Mouse (Mus musculus) neural tube, embryonic 15.5 days (tissue): ENCODE data around the gene Ranbp10. TPM values are rescaled to one million over a fixed set of nuclear protein-coding genes. Genes with fewer than 3 reads are reported as not detected.

ENCODE experiments used
- ATAC-seq: fragments of 200-750 bp; cut with Nextera tagmentation; 2 replicates; pipeline ENCODE4 v1.8.0; 2017; ENCODE audit warnings: mild to moderate bottlenecking, moderate TSS enrichment, moderate library complexity; ENCODE audit not compliant: low FRiP score
- H3K27ac ChIP-seq: fragments of 300-500 bp; sonication (generic); replicated peaks from 2 replicates; pipeline ENCODE4 v1.5.1; 2015; ENCODE audit warnings: mild to moderate bottlenecking, inconsistent platforms
- H3K27me3 ChIP-seq: fragments of 300-500 bp; sonication (generic); replicated peaks from 2 replicates; pipeline ENCODE4 v1.6.1; 2015; ENCODE audit warnings: inconsistent platforms
- H3K36me3 ChIP-seq: fragments of 300-500 bp; sonication (generic); 2 replicates; pipeline ENCODE4 v1.6.1; 2015; ENCODE audit warnings: inconsistent platforms
- H3K4me1 ChIP-seq: fragments of 300-500 bp; sonication (generic); 2 replicates; pipeline ENCODE4 v1.6.1; 2015; ENCODE audit warnings: inconsistent platforms
- H3K4me2 ChIP-seq: fragments of 300-500 bp; sonication (generic); 2 replicates; pipeline ENCODE4 v1.6.1; 2015; ENCODE audit warnings: inconsistent platforms, mild to moderate bottlenecking, moderate library complexity
- H3K4me3 ChIP-seq: fragments of 300-500 bp; sonication (generic); replicated peaks from 2 replicates; pipeline ENCODE4 v1.5.1; 2015; ENCODE audit warnings: mild to moderate bottlenecking, inconsistent platforms
- H3K9ac ChIP-seq: fragments of 300-500 bp; sonication (generic); replicated peaks from 2 replicates; pipeline ENCODE4 v1.6.1; 2015; ENCODE audit warnings: mild to moderate bottlenecking, inconsistent platforms
- H3K9me3 ChIP-seq: fragments of 300-500 bp; sonication (generic); replicated peaks from 2 replicates; pipeline ENCODE4 v1.6.1; 2016; ENCODE audit warnings: inconsistent platforms
- WGBS: fragments of 180-500 bp; shearing (Covaris S2); methylation state at CpG from one replicate; pipeline ENCODE4 v1.1.7; 2015; ENCODE audit warnings: mixed read lengths; 5-methylcytosine and 5-hydroxymethylcytosine counted together
- polyA plus RNA-seq: library from polyadenylated mRNA; unstranded; fragments of >200 nt; fragmentation: Nextera tagmentation; extraction: Ambion mirVana; gene quantifications from 2 replicates; pipeline ENCODE4 v1.2.1, GENCODE M21; 2015

Ranbp10 gene
- polyA plus RNA-seq, 1 experiment from 2014 or later: 10.4 TPM

GRCm38 (mm10) chr8:105780298-105780697 lies 46.9 kb downstream of the Ranbp10 start:
- H3K4me2 ChIP-seq: no peak overlapping the region
- no peak overlapping the region for H3K27ac ChIP-seq
- peaks cover 75% of the 10 kb centered on the region for H3K36me3 ChIP-seq
- ATAC-seq: no peak
- H3K4me3 ChIP-seq: no peak overlapping the region
- no peaks in the 10 kb centered on the region for H3K27me3 ChIP-seq
- WGBS: 92% methylated on average over 5 of the region's 5 CpGs
- no peaks in the 10 kb centered on the region for H3K9me3 ChIP-seq
- no peak overlapping the region for H3K9ac ChIP-seq
- H3K4me1 ChIP-seq: no peaks in the 10 kb centered on the region

DNA sequence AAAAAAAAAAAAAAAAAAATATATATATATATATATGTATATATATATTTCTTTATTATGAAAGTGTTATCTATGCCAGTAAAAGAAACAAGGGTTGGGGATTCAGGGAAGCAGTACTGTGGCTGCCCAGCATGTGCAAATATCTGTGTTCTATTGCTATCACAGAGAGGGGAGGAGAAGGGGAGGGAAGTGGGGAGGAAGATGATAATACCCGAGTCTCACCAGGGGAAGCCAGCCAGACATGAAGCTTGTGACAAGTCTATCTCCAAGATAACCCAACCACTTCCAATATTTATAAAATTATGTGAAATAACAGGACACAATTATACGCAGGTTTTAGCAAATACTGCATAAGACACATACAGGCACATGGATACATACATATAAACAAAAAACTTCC lies 49.3 kb downstream of the Ranbp10 start:
- no peak for ATAC-seq
- Histone ChIP-seq H3K4me2 (no peak overlapping the region), H3K4me3 (no peak overlapping the region), H3K27ac (no peak overlapping the region), H3K9ac (no peak overlapping the region), H3K9me3 (no peaks in the 10 kb centered on the region), H3K4me1 (no peaks in the 10 kb centered on the region), H3K36me3 (peaks cover 87% of the 10 kb centered on the region), H3K27me3 (no peaks in the 10 kb centered on the region)
- WGBS: 92% methylated on average over 2 of the region's 2 CpGs

DNA sequence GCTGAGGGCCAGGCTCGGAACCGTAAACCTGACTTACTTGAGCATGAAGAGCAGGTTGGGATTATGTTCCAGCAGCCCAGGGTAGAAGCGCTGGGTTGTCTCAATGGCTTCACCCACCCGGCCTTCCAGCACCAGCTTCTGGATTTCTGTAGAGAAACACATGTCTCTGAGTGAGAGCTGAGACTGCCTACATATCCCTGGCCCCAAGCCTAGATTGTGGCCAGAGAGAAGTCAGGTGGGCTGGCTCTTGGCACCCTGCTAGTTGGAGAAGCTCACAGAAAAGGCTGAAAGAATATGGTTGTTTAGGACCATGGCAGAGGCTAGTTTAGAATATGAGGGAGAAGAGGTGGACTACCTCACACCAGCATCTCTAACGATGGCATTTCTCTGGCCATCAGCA lies 52.7 kb downstream of the Ranbp10 start:
- no peak overlapping the region for H3K4me2 ChIP-seq
- WGBS: 96% methylated on average over 5 of the region's 5 CpGs
- no peak overlapping the region for H3K9ac ChIP-seq
- H3K27ac ChIP-seq: no peak overlapping the region
- peaks cover 88% of the 10 kb centered on the region for H3K36me3 ChIP-seq
- H3K9me3 ChIP-seq: no peaks in the 10 kb centered on the region
- no peaks in the 10 kb centered on the region for H3K27me3 ChIP-seq
- no peaks in the 10 kb centered on the region for H3K4me1 ChIP-seq
- H3K4me3 ChIP-seq: no peak overlapping the region
- ATAC-seq: no peak

GRCm38 (mm10) chr8:105773441-105773861 lies 53.7 kb downstream of the Ranbp10 start:
- H3K4me3 ChIP-seq: no peak overlapping the region
- ATAC-seq: no peak
- no peaks in the 10 kb centered on the region for H3K9me3 ChIP-seq
- peaks cover 89% of the 10 kb centered on the region for H3K36me3 ChIP-seq
- no peak overlapping the region for H3K27ac ChIP-seq
- no peak overlapping the region for H3K9ac ChIP-seq
- H3K4me2 ChIP-seq: no peak overlapping the region
- H3K27me3 ChIP-seq: no peaks in the 10 kb centered on the region
- H3K4me1 ChIP-seq: no peaks in the 10 kb centered on the region
- 89% methylated on average over 1 of the region's 1 CpGs for WGBS

- Histone ChIP-seq H3K27me3 (no peaks in the 10 kb centered on the region), H3K36me3 (peaks cover 82% of the 10 kb centered on the region), H3K9me3 (no peaks in the 10 kb centered on the region), H3K4me3 (no peak overlapping the region), H3K4me2 (no peak overlapping the region), H3K9ac (no peak overlapping the region), H3K27ac (no peak overlapping the region), H3K4me1 (no peaks in the 10 kb centered on the region)
- ATAC-seq: no peak
- WGBS: 95% methylated on average over 12 of the region's 12 CpGs
Measured at GRCm38 (mm10) chr8:105771398-105772175, 55.6 kb downstream of the Ranbp10 start.

GRCm38 (mm10) chr8:105770609-105771008 lies 56.5 kb downstream of the Ranbp10 start:
- 75% methylated on average over 1 of the region's 1 CpGs for WGBS
- H3K36me3 ChIP-seq: peaks cover 74% of the 10 kb centered on the region
- no peaks in the 10 kb centered on the region for H3K9me3 ChIP-seq
- H3K27ac ChIP-seq: no peak overlapping the region
- no peak overlapping the region for H3K4me3 ChIP-seq
- no peak overlapping the region for H3K4me2 ChIP-seq
- no peak for ATAC-seq
- H3K27me3 ChIP-seq: no peaks in the 10 kb centered on the region
- H3K4me1 ChIP-seq: no peaks in the 10 kb centered on the region
- no peak overlapping the region for H3K9ac ChIP-seq

DNA sequence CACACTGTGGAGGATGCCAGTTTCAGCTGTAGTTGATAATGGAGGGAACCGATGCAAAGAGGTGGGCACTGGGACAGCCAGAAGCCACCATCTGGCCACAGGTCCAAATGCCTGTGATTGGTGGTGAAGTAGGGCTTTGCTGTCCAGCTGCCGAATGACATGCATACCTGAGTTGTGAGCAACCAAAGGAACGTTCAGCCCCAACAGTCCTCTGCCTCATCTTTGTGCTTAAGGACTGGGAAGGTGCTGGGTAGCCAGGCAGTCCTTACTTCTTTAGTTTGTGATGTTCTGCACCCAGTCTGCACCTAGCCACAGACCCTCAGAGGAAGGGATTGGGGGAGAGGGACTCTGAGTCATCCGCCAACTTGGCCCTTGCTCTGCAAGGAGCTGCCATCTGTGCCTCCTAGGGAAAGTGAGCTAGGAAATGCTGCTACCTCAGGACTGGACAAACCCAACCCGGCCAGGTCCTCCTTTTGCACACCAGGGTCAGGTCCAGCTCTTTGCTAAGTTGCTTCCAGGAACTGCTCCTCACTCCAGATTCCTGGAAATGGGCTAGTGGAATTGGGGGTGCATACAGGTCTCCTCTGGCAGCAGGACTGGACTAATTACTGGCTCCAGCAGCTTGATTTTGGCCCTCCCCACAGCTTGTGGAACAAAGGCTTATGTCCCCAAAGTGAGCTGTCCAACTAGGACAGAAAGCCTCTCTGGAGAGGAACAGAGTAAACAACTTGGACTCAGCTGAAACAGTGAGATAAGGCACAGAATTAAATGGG lies 58.5 kb downstream of the Ranbp10 start:
- H3K9ac ChIP-seq: no peak overlapping the region
- 94% methylated on average over 5 of the region's 5 CpGs for WGBS
- H3K36me3 ChIP-seq: peaks cover 56% of the 10 kb centered on the region

GRCm38 (mm10) chr8:105758277-105759108 lies 68.7 kb downstream of the Ranbp10 start, which contains the start of gene Gfod2:
Gene Gfod2, minus strand, starts transcription at chr8:105758664.
- ATAC-seq: peak; percentile 98
- Histone ChIP-seq H3K9me3 (no peaks in the 10 kb centered on the region), H3K4me2 (peak within 1 kb of the TSS; percentile 61), H3K27ac (peak within 1 kb of the TSS; percentile 94), H3K4me3 (peak within 1 kb of the TSS; percentile 93), H3K36me3 (no peaks in the 10 kb centered on the region), H3K9ac (peak within 1 kb of the TSS; percentile 99), H3K4me1 (peaks cover 40% of the 10 kb centered on the region), H3K27me3 (no peaks in the 10 kb centered on the region)
- WGBS: 3% methylated on average over 57 of the region's 57 CpGs

More for the DNA sequence above, 58.5 kb downstream of the Ranbp10 start:
- no peak overlapping the region for H3K27ac ChIP-seq
- no peak overlapping the region for H3K4me2 ChIP-seq
- no peaks in the 10 kb centered on the region for H3K27me3 ChIP-seq
- no peak overlapping the region for H3K4me3 ChIP-seq
- H3K9me3 ChIP-seq: no peaks in the 10 kb centered on the region
- H3K4me1 ChIP-seq: no peaks in the 10 kb centered on the region
- ATAC-seq: no peak

- Histone ChIP-seq H3K27me3 (no peaks in the 10 kb centered on the region), H3K9ac (peak overlapping the region; percentile 99), H3K27ac (peak overlapping the region; percentile 94), H3K9me3 (no peaks in the 10 kb centered on the region), H3K4me1 (peaks cover 40% of the 10 kb centered on the region), H3K4me2 (peak overlapping the region; percentile 61), H3K4me3 (peak overlapping the region; percentile 93), H3K36me3 (no peaks in the 10 kb centered on the region)
- ATAC-seq: peak; percentile 56
- 2% methylated on average over 12 of the region's 12 CpGs for WGBS
Measured at GRCm38 (mm10) chr8:105757796-105758276, 69.3 kb downstream of the Ranbp10 start.

DNA sequence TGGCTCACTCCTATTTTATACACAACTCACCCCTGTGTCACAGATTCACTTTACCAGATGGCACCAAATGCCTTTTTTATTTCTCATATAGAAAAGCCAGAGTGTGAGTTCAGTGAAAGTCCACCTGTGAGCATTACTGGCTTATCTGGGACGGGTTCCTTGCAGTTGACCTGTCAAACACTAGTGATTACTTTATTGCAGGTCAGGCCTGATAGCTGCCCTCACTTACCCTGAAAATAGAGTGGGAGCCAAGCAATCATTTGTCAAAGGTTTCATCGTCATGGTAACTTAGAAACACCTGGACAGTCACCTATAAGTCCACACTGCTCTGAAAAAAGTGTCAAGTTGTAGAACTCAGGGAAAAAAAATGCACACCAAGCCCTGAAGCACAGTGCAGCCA lies 72.5 kb downstream of the Ranbp10 start:
- Histone ChIP-seq H3K4me2 (no peak overlapping the region), H3K9ac (no peak overlapping the region), H3K4me1 (peaks cover 66% of the 10 kb centered on the region), H3K4me3 (no peak overlapping the region), H3K9me3 (no peaks in the 10 kb centered on the region), H3K36me3 (no peaks in the 10 kb centered on the region), H3K27ac (no peak overlapping the region), H3K27me3 (no peaks in the 10 kb centered on the region)
- WGBS: 67% methylated on average over 2 of the region's 2 CpGs
- no peak for ATAC-seq

DNA sequence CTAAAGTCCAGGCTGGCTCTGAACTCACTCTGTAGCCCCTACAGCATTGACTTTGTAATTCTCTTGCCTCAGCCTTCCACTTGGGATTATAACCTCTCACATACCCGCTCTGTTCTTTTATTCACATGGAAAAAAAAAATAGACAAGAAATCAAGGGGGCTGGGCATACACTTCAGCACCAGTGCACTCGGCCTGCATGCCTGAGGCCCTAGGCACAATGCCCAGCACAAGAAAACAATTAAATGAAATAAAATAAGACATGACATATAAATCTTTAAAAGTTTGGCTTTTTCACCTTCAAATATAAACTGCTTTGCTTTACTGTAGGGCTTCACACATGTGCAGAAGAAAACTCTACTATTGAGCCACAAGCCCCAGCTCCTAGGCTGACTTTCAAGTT lies 73.2 kb downstream of the Ranbp10 start:
- WGBS: 59% methylated on average over 2 of the region's 2 CpGs
- peaks cover 63% of the 10 kb centered on the region for H3K4me1 ChIP-seq
- no peaks in the 10 kb centered on the region for H3K36me3 ChIP-seq
- H3K27ac ChIP-seq: no peak overlapping the region
- no peak overlapping the region for H3K4me2 ChIP-seq
- no peaks in the 10 kb centered on the region for H3K27me3 ChIP-seq
- no peak overlapping the region for H3K4me3 ChIP-seq
- no peak for ATAC-seq
- H3K9me3 ChIP-seq: no peaks in the 10 kb centered on the region
- H3K9ac ChIP-seq: no peak overlapping the region
